Mouse (Mus musculus) liver, adult 2 months (tissue): ENCODE measurements at regions not wholly inside any gene's neighbourhood (a gene's known extent, or its start where the extent isn't known, plus 50 kb on each side); places are given as distances from the start of the nearest gene placed in this dataset.

Experiments
- CTCF ChIP-seq: fragments of 200-500 bp; IDR thresholded peaks from 2 replicates; pipeline ENCODE4 v1.5.1; 2011; ENCODE audit warnings: low read depth, low read length, control low read depth
- POLR2A ChIP-seq: fragments of 200-500 bp; IDR thresholded peaks from 2 replicates; pipeline ENCODE4 v1.6.1; 2011; ENCODE audit warnings: low read length, control low read depth; ENCODE audit not compliant: insufficient read depth; ENCODE audit errors: extremely low read depth

- TF ChIP-seq POLR2A (no peak), CTCF (peak; percentile 40; the same call in 1 of the 2 replicates)
These were observed 155.8 kb downstream of the Gm28710 start for GRCm38 (mm10) chr5:16947430-16947829.
